Mouse (Mus musculus) forebrain, embryonic 13.5 days (tissue): ENCODE results near the gene Adamts14. TPM values are rescaled to one million over a fixed set of nuclear protein-coding genes. Genes with fewer than 3 reads are reported as not detected.

Source experiments
- ATAC-seq: fragments of 200-750 bp; cut with Nextera tagmentation; 2 replicates; pipeline ENCODE4 v1.8.0; 2017
- H3K27ac ChIP-seq: fragments of 300-500 bp; sonication (generic); 2 replicates; pipeline ENCODE4 v1.5.1; 2015; ENCODE audit warnings: inconsistent platforms, mild to moderate bottlenecking, moderate library complexity
- H3K27me3 ChIP-seq: fragments of 300-500 bp; sonication (generic); 2 replicates; pipeline ENCODE4 v1.6.1; 2015; ENCODE audit warnings: mild to moderate bottlenecking, inconsistent platforms
- H3K36me3 ChIP-seq: fragments of 300-500 bp; sonication (generic); 2 replicates; pipeline ENCODE4 v1.6.1; 2015; ENCODE audit warnings: mild to moderate bottlenecking, inconsistent platforms; ENCODE audit not compliant: poor library complexity, severe bottlenecking
- H3K4me1 ChIP-seq: fragments of 300-500 bp; sonication (generic); 2 replicates; pipeline ENCODE4 v1.6.1; 2015; ENCODE audit warnings: inconsistent platforms
- H3K4me2 ChIP-seq: fragments of 300-500 bp; sonication (generic); 2 replicates; pipeline ENCODE4 v1.6.1; 2015; ENCODE audit warnings: inconsistent platforms, mild to moderate bottlenecking, moderate library complexity
- H3K4me3 ChIP-seq: fragments of 300-500 bp; sonication (generic); 2 replicates; pipeline ENCODE4 v1.5.1; 2015; ENCODE audit warnings: mild to moderate bottlenecking, inconsistent platforms
- H3K9ac ChIP-seq: fragments of 300-500 bp; sonication (generic); 2 replicates; pipeline ENCODE4 v1.6.1; 2015; ENCODE audit warnings: mild to moderate bottlenecking, inconsistent platforms
- H3K9me3 ChIP-seq: fragments of 300-500 bp; sonication (generic); replicated peaks from 2 replicates; pipeline ENCODE4 v1.6.1; 2016; ENCODE audit warnings: inconsistent platforms
- WGBS: fragments of 180-500 bp; shearing (Covaris S2); methylation state at CpG from one replicate; pipeline ENCODE4 v1.1.7; 2015; 5-methylcytosine and 5-hydroxymethylcytosine counted together
- polyA plus RNA-seq: library from polyadenylated mRNA; unstranded; fragments of >200 nt; fragmentation: Nextera tagmentation; extraction: Ambion mirVana; gene quantifications from 2 replicates; pipeline ENCODE4 v1.2.1, GENCODE M21; 2015

The Adamts14 gene
- polyA plus RNA-seq, 1 experiment from 2014 or later: 0.13 TPM

DNA sequence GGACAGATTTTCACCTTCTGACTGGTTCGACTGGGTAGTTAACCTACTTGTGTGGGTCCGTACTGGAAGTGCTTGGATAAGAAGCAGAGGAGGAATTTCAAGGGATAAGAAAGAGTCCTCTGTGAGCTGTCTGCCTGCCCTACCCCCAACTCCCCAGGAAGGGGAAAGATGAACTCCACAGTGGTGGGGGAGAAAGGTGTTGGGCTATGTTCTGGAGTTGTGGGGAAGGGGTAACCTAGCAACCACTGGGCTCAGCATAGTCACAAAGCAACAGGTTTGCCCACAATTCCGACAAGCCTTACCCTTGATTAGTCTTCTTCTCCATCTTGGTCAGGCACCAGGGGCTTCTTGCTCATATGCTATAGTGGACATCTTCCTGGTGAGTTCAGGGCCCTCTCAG is 101.6 kb downstream of the Adamts14 start, which contains the start of gene Tbata:
Gene Tbata (plus strand): TSS at position 301 of the 400 bp plus-strand sequence.
- no peaks in the 10 kb centered on the region for H3K4me1 ChIP-seq
- no peaks in the 10 kb centered on the region for H3K9me3 ChIP-seq
- no peaks in the 10 kb centered on the region for H3K36me3 ChIP-seq
- ATAC-seq: no peak
- no peak within 1 kb of the TSS for H3K9ac ChIP-seq
- no peak within 1 kb of the TSS for H3K4me2 ChIP-seq
- H3K27me3 ChIP-seq: no peaks in the 10 kb centered on the region
- 72% methylated on average over 3 of the region's 3 CpGs for WGBS
- no peak within 1 kb of the TSS for H3K4me3 ChIP-seq
- no peak within 1 kb of the TSS for H3K27ac ChIP-seq

DNA sequence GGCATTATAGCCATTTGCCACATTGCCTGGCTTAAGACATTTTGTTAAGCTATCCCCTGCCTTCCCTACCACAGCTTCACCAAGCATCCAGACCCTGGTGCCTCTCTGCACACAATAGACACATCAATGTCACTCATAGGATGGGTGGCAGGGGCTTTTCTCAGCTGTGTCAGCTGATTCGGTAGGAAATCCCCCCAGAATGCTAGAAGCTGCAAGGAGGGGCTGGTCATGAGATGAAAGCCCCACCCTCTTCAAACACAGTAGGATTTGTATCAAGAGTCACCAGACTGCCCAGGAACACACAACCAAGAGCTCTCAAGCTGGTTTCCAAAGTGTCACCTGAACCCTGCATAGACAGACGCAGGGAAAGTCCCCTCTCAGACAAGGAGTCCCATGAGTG is 104.8 kb downstream of the Adamts14 start:
- H3K4me1 ChIP-seq: no peaks in the 10 kb centered on the region
- no peaks in the 10 kb centered on the region for H3K27me3 ChIP-seq
- H3K9me3 ChIP-seq: no peaks in the 10 kb centered on the region
- ATAC-seq: no peak
- H3K4me3 ChIP-seq: no peak overlapping the region
- no peak overlapping the region for H3K27ac ChIP-seq
- H3K36me3 ChIP-seq: no peaks in the 10 kb centered on the region
- 64% methylated on average over 2 of the region's 2 CpGs for WGBS
- no peak overlapping the region for H3K9ac ChIP-seq
- no peak overlapping the region for H3K4me2 ChIP-seq

DNA sequence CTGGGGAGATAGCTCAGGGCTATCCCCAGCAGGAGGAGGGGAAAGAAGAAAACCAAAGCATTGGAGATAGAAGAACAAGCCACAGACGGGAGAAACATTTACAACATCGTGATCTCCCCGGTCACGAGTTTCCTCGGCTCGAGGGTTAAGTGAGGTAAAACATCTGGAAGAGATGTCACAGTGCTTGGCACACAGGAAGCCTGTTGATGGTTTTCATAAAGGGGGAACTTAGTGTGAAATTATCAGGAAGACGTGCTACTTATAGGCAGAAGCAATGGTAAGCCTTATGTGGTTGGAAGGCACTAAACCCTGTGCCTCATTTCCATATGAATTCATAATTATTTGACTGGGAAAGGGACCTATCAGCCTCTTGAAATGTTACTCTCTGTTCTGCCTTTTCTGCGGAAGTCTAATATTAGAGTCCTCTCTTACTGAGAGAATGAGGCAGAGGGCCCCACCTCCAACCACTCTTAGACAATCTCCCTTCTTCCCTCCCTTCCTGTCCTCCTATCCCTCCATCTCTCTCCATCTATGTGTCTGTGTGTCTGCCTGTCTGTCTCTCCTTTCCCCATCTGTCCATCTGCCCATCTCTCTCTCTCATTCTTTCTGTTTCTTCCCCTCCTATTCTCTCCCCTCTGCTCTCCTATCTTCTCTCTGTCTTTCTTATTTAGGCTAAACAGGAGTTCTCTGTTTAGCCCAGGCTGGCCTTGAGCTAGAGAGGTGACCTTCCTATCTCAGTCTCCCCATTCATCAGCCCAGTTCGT is 105.7 kb downstream of the Adamts14 start:
- H3K4me3 ChIP-seq: no peak overlapping the region
- WGBS: 69% methylated on average over 9 of the region's 9 CpGs
- no peaks in the 10 kb centered on the region for H3K4me1 ChIP-seq
- H3K36me3 ChIP-seq: no peaks in the 10 kb centered on the region
- no peak for ATAC-seq
- no peaks in the 10 kb centered on the region for H3K27me3 ChIP-seq
- no peaks in the 10 kb centered on the region for H3K9me3 ChIP-seq
- no peak overlapping the region for H3K27ac ChIP-seq
- no peak overlapping the region for H3K4me2 ChIP-seq
- H3K9ac ChIP-seq: no peak overlapping the region

DNA sequence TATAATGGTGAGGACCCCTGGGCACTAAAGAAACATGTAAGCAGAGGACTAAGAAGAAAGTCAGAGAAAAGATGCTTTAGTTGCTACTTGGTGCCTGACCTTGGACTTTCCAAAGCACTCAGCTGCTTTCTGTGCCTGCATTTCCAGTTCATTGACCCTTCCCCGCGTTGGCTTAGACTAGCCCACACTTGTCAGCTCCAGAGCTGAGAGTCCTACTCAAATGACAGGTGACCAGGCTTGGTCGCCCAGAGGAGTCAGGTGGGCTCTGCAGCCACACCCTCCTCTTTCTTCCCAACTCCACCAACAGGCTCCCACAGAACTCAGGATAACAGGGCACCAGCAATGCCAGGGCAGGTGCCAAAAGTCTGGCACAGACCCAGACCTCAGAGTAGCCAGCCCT is 110.9 kb downstream of the Adamts14 start:
- H3K4me1 ChIP-seq: no peaks in the 10 kb centered on the region
- H3K4me3 ChIP-seq: no peak overlapping the region
- no peaks in the 10 kb centered on the region for H3K36me3 ChIP-seq
- no peak overlapping the region for H3K4me2 ChIP-seq
- no peak overlapping the region for H3K27ac ChIP-seq
- no peaks in the 10 kb centered on the region for H3K9me3 ChIP-seq
- no peak overlapping the region for H3K9ac ChIP-seq
- H3K27me3 ChIP-seq: no peaks in the 10 kb centered on the region
- 73% methylated on average over 3 of the region's 3 CpGs for WGBS
- ATAC-seq: no peak

DNA sequence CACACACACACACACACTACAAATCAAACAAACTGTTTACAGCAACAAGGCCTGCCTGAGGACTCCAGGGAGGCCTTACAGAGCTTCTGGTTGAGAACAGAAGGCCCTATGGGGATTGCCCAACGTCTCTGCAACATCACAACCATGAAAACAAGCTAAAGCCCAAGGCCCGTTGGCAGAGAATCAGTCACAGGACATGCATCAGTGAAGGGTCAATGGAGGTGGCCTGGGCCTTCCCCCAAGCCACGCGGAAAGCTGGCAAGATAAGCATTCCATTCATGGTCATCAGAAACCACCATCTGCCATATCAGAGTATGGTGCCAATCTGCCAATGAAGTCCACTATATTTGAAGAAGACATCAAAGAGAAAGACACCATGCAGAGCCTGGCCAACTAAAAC is 112.6 kb downstream of the Adamts14 start:
- ATAC-seq: no peak
- no peaks in the 10 kb centered on the region for H3K4me1 ChIP-seq
- whole genome bisulfite sequencing: 78% methylated on average over 4 of the region's 4 CpGs
- H3K9ac ChIP-seq: no peak overlapping the region
- H3K27me3 ChIP-seq: no peaks in the 10 kb centered on the region
- no peak overlapping the region for H3K4me2 ChIP-seq
- H3K4me3 ChIP-seq: no peak overlapping the region
- no peak overlapping the region for H3K27ac ChIP-seq
- no peaks in the 10 kb centered on the region for H3K36me3 ChIP-seq
- no peaks in the 10 kb centered on the region for H3K9me3 ChIP-seq

DNA sequence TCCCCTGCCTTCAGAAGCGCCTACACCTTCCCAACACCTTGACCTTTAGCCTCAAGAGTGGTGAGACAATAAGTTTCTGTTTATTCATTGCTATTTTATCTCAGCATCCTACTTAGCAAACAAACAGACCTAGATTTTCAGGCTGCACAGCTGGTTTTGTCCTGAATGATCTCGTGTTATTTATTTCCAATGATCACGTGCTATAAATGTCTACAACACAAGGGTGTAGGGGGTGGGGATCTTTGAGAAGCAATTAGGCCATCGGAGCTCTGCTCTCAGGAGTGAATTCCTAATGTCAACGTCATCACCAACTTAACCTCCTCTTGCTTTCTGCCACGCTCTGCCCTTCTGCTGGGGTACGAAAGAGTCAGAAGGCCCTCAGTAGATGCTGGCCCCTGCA is 113.1 kb downstream of the Adamts14 start:
- Histone ChIP-seq H3K27ac (no peak overlapping the region), H3K36me3 (no peaks in the 10 kb centered on the region), H3K9me3 (no peaks in the 10 kb centered on the region), H3K27me3 (no peaks in the 10 kb centered on the region), H3K4me1 (no peaks in the 10 kb centered on the region), H3K9ac (no peak overlapping the region), H3K4me2 (no peak overlapping the region), H3K4me3 (no peak overlapping the region)
- 91% methylated on average over 7 of the region's 7 CpGs for WGBS
- no peak for ATAC-seq

DNA sequence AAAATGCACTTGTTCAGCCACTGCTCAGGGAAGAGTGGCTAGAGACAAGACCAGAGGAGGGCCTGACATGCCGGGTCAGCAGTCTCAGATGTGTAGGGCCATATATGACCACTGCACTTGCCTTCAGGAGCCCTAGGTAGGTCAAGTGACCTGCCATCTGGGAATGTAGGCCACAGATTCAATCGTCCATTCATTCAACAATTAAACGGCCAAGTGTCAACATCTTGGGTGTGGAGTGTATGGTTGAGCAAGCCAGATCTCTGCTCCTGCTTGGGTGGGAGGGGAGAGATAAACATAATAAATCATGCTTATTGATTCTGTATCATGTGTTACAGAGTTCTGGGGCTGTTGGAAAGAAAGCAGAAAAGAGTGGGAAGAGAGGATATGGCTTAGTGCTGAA is 114.6 kb downstream of the Adamts14 start:
- ATAC-seq: no peak
- H3K9ac ChIP-seq: no peak overlapping the region
- no peaks in the 10 kb centered on the region for H3K36me3 ChIP-seq
- H3K9me3 ChIP-seq: no peaks in the 10 kb centered on the region
- no peak overlapping the region for H3K27ac ChIP-seq
- H3K4me3 ChIP-seq: no peak overlapping the region
- H3K27me3 ChIP-seq: no peaks in the 10 kb centered on the region
- H3K4me1 ChIP-seq: no peaks in the 10 kb centered on the region
- no peak overlapping the region for H3K4me2 ChIP-seq
- WGBS: 89% methylated on average over 3 of the region's 3 CpGs

- no peak for ATAC-seq
- H3K4me1 ChIP-seq: no peaks in the 10 kb centered on the region
- H3K27me3 ChIP-seq: no peaks in the 10 kb centered on the region
- H3K27ac ChIP-seq: no peak overlapping the region
- no peak overlapping the region for H3K4me2 ChIP-seq
- H3K4me3 ChIP-seq: no peak overlapping the region
- H3K9me3 ChIP-seq: no peaks in the 10 kb centered on the region
- H3K9ac ChIP-seq: no peak overlapping the region
- 91% methylated on average over 2 of the region's 2 CpGs for WGBS
- H3K36me3 ChIP-seq: no peaks in the 10 kb centered on the region
These were observed 116.8 kb downstream of the Adamts14 start for GRCm38 (mm10) chr10:61156453-61156852.

GRCm38 (mm10) chr10:61155611-61156010 is 117.6 kb downstream of the Adamts14 start:
- Histone ChIP-seq H3K4me2 (no peak overlapping the region), H3K27me3 (no peaks in the 10 kb centered on the region), H3K27ac (no peak overlapping the region), H3K4me1 (no peaks in the 10 kb centered on the region), H3K9me3 (no peaks in the 10 kb centered on the region), H3K36me3 (no peaks in the 10 kb centered on the region), H3K9ac (no peak overlapping the region), H3K4me3 (no peak overlapping the region)
- ATAC-seq: no peak
- WGBS: 86% methylated on average over 3 of the region's 3 CpGs

- H3K4me2 ChIP-seq: no peak overlapping the region
- H3K27me3 ChIP-seq: no peaks in the 10 kb centered on the region
- no peaks in the 10 kb centered on the region for H3K36me3 ChIP-seq
- H3K27ac ChIP-seq: no peak overlapping the region
- H3K4me3 ChIP-seq: no peak overlapping the region
- no peak for ATAC-seq
- no peak overlapping the region for H3K9ac ChIP-seq
- no peaks in the 10 kb centered on the region for H3K9me3 ChIP-seq
- no peaks in the 10 kb centered on the region for H3K4me1 ChIP-seq
These were observed 121.1 kb downstream of the Adamts14 start for GRCm38 (mm10) chr10:61152131-61152530.

DNA sequence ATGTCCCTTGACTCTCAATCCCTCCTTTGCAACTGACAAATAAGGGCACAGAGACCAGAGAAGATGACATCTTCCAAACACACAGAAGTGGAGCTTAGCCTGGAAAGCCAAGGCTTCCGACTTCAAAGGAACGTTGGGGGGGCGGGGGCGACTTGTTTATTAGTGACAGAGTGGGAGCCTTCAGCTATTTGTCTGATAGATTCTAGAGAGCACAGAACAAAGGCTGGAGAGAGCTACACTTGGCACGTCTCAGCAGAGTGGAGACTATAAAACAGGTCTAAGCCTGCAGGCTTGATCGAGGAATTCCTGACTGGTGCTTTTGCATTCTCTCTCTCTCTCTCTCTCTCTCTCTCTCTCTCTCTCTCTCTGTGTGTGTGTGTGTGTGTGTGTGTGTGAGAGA is 122.6 kb downstream of the Adamts14 start:
- no peak overlapping the region for H3K27ac ChIP-seq

GRCm38 (mm10) chr10:61149476-61149875 is 123.8 kb downstream of the Adamts14 start:
- Histone ChIP-seq H3K4me3 (no peak overlapping the region), H3K36me3 (no peaks in the 10 kb centered on the region), H3K9me3 (no peaks in the 10 kb centered on the region), H3K9ac (no peak overlapping the region), H3K4me2 (no peak overlapping the region), H3K4me1 (peaks cover 8% of the 10 kb centered on the region), H3K27me3 (no peaks in the 10 kb centered on the region), H3K27ac (no peak overlapping the region)
- no peak for ATAC-seq
- WGBS: 88% methylated on average over 3 of the region's 3 CpGs

More for the DNA sequence above, 122.6 kb downstream of the Adamts14 start:
- Histone ChIP-seq H3K4me3 (no peak overlapping the region), H3K4me2 (no peak overlapping the region), H3K9ac (no peak overlapping the region; the same call in 1 of the 2 replicates), H3K36me3 (no peaks in the 10 kb centered on the region), H3K9me3 (no peaks in the 10 kb centered on the region), H3K4me1 (peaks cover 1% of the 10 kb centered on the region), H3K27me3 (no peaks in the 10 kb centered on the region)
- ATAC-seq: no peak
- WGBS: 55% methylated on average over 6 of the region's 6 CpGs
